Mouse (Mus musculus) testis, adult 2 months (tissue): Measurements from ENCODE around the gene Tvp23a.

Source experiments
- CTCF ChIP-seq: fragments of 200-500 bp; IDR thresholded peaks from 2 replicates; pipeline ENCODE4 v1.5.1; 2012; ENCODE audit warnings: low read depth, mild to moderate bottlenecking, inconsistent platforms, low read length, moderate library complexity; ENCODE audit not compliant: control insufficient read depth, insufficient read depth, insufficient replicate concordance
- POLR2A ChIP-seq: fragments of 200-500 bp; IDR thresholded peaks from 2 replicates; pipeline ENCODE4 v1.6.1; 2012; ENCODE audit warnings: low read depth, mild to moderate bottlenecking, inconsistent platforms, low read length, moderate library complexity; ENCODE audit not compliant: control insufficient read depth

GRCm38 (mm10) chr16:10447781-10448180 lies 619 bp upstream of the Tvp23a start:
- TF ChIP-seq CTCF, result no peak
- no peak for TF ChIP-seq POLR2A
